Mouse (Mus musculus): ENCODE data around the gene Gatad2a. TPM values are rescaled to one million over a fixed set of nuclear protein-coding genes. Genes with fewer than 3 reads are reported as not detected.

Gene Gatad2a
- polyA plus RNA-seq, 1 experiment: 28.8 TPM

DNA sequence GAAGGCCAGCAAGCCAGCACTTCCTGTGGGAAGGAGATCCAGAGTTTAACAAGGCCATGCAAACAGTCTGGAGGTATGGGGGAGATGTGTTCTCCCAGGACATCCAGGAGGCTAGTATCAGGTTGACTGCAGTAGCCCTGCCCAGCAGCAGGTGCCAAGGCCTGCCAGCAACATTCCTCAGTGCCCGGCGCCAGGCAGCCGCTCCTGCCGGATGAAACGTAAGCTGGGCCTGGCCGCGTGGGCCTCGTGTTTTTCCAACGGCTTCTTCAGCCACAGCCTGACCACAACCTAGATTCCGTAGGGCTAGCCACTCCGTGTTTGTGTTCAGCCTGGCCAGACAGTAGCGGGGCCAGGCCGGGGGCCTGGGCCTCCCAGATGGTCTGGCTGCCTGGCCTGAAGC is 121.5 kb downstream of the Gatad2a start:
- no peak for DNase-seq (ENCODE audit: low spot score)

DNA sequence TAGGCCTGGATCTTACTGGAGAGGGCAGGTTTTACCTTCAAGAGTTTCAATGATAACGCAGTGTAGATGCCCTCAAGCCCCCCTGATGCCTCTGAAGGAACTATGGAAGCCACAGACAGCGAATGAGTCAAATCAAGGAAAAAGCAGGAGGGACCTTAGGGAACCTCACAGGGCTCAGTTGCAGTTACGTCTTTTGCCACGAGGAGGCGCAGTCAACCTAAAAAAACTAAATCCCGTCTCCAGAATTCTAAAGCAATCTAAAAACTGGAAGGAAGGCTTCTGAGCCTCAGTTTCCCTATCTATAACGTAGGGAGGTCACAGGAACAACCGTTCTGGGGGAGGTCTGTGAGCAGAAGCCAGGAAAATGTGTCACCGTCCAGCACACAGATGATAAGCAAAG is 122.0 kb downstream of the Gatad2a start:
- DNase-seq (ENCODE audit: low spot score): no peak

GRCm38 (mm10) chr8:69870907-69871306 is 125.3 kb downstream of the Gatad2a start:
- no peak for DNase-seq (ENCODE audit: low spot score)

- no peak for DNase-seq (ENCODE audit: low spot score)
Measured at GRCm38 (mm10) chr8:69870003-69870765, 126.0 kb downstream of the Gatad2a start.

- DNase-seq (ENCODE audit: low spot score): no peak
Measured at GRCm38 (mm10) chr8:69867696-69868326, 128.4 kb downstream of the Gatad2a start.

DNA sequence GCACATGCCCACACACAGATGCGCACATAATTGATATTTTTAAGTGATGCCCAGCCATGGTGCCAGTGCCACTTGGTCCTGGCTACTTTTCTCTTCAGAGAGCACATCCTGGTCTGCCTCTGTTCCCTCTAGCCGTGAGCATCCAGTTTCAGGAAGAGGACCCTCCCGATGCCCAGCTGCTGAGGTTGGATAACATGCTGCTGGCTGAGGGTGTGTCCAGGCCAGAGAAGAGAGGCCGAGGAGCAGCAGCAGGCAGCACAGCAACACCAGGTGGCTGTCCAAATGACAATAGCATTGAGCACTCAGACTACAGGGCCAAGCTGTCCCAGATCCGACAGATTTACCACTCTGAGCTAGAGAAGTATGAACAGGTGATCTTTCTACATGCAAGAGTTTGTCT is 132.0 kb downstream of the Gatad2a start:
- no peak for DNase-seq (ENCODE audit: low spot score)

GRCm38 (mm10) chr8:69863387-69864020 is 132.7 kb downstream of the Gatad2a start:
- no peak for DNase-seq (ENCODE audit: low spot score)

DNA sequence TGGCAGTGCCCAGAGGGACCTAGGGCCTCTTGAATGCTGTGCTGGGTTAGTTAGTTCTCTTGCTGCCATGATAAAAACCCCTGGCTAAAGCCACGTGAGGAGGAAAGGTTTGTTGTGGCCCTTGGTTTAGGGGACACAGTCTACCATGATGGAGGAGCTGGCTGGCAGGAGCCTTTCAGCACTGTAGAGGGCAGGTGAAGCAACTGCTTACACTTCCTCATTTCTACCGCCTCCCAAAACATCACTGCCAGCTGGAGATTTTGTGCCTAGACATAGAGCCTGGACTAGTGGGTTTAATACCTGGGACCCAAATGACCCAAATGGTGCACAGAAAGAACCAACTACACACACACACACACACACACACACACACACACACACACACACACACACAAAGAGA is 134.9 kb downstream of the Gatad2a start:
- DNase-seq (ENCODE audit: low spot score): no peak

DNA sequence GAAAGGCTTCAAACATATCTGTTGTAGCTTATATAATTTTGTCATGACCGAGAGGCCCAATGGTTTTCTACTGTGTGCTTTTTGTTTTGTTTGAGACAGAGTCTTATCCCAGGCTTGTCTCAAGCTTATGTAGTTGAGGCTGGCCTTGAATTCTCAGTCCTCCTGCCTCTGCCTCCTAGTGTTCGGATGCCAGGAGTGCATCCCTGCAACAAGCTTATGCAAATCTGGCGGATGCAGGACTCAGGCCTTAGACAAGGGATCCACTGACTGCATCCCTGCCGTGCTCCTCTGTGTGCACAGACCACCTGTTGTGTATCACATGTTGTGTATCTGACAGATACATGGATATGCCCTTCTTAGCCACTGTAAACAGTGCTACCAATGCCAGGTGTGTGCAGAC is 135.4 kb downstream of the Gatad2a start:
- no peak for DNase-seq (ENCODE audit: low spot score)

Other genes with a start within 250 kb of the Gatad2a start
- 4.5 and 4.9 TPM in 2 replicates for gene Zfp963, start 246.4 kb downstream of the Gatad2a start, polyA plus RNA-seq (2012; rRNA removed)
- gene Gm20422, start 221.5 kb downstream of the Gatad2a start, polyA plus RNA-seq (2012; rRNA removed): 0.11 TPM in 1 of 2 replicates, not detected in the other
- gene Atp13a1, start 205.2 kb downstream of the Gatad2a start, polyA plus RNA-seq (2012; rRNA removed): 39.5 and 43.8 TPM in 2 replicates
- gene Zfp866, start 205.2 kb downstream of the Gatad2a start, polyA plus RNA-seq (2012; rRNA removed): 17.7 and 21.1 TPM in 2 replicates
- 19.5 and 20.3 TPM in 2 replicates for gene Gmip, start 187.7 kb downstream of the Gatad2a start, polyA plus RNA-seq (2012; rRNA removed)
- gene Lpar2, start 174.0 kb downstream of the Gatad2a start, polyA plus RNA-seq (2012; rRNA removed): 1.7 and 1.8 TPM in 2 replicates
- 3.2 and 4.2 TPM in 2 replicates for gene Pbx4, start 163.9 kb downstream of the Gatad2a start, polyA plus RNA-seq (2012; rRNA removed)
- 0.16 and 0.34 TPM in 2 replicates for gene Cilp2, start 108.7 kb downstream of the Gatad2a start, polyA plus RNA-seq (2012; rRNA removed)
- 0.66 and 0.67 TPM in 2 replicates for gene Tssk6, start 94.2 kb downstream of the Gatad2a start, polyA plus RNA-seq (2012; rRNA removed)
- gene Ndufa13, start 93.8 kb downstream of the Gatad2a start, polyA plus RNA-seq (2012; rRNA removed): 136 and 140 TPM in 2 replicates
- gene Yjefn3, start 93.7 kb downstream of the Gatad2a start, polyA plus RNA-seq (2012; rRNA removed): 1.2 and 1.8 TPM in 2 replicates
- 49.6 and 57.8 TPM in 2 replicates for gene Mau2, start 46.4 kb upstream of the Gatad2a start, polyA plus RNA-seq (2012; rRNA removed)
- 15.4 and 20.6 TPM in 2 replicates for gene Sugp1, start 46.4 kb upstream of the Gatad2a start, polyA plus RNA-seq (2012; rRNA removed)
- 1.8 and 2.5 TPM in 2 replicates for gene Tm6sf2, start 76.5 kb upstream of the Gatad2a start, polyA plus RNA-seq (2012; rRNA removed)
- 0.21 TPM in 2 replicates for gene Hapln4, start 87.1 kb upstream of the Gatad2a start, polyA plus RNA-seq (2012; rRNA removed)
- 0.12 and 0.18 TPM in 2 replicates for gene Ncan, start 124.5 kb upstream of the Gatad2a start, polyA plus RNA-seq (2012; rRNA removed)
- 18.0 and 25.1 TPM in 2 replicates for gene Nr2c2ap, start 134.9 kb upstream of the Gatad2a start, polyA plus RNA-seq (2012; rRNA removed)
- gene Rfxank, start 142.8 kb upstream of the Gatad2a start, polyA plus RNA-seq (2012; rRNA removed): 14.8 and 17.3 TPM in 2 replicates
- 73.8 and 74.1 TPM in 2 replicates for gene Borcs8, start 143.1 kb upstream of the Gatad2a start, polyA plus RNA-seq (2012; rRNA removed)
- gene Mef2b, start 143.3 kb upstream of the Gatad2a start, polyA plus RNA-seq (2012; rRNA removed): 0.29 and 0.35 TPM in 2 replicates
- 55.4 and 80.0 TPM in 2 replicates for gene Tmem161a, start 176.0 kb upstream of the Gatad2a start, polyA plus RNA-seq (2012; rRNA removed)
- gene Slc25a42, start 215.9 kb upstream of the Gatad2a start, polyA plus RNA-seq (2012; rRNA removed): 15.5 and 17.9 TPM in 2 replicates
- gene Sugp2, start 237.8 kb upstream of the Gatad2a start, polyA plus RNA-seq (2012; rRNA removed): 45.4 and 56.1 TPM in 2 replicates
- gene Armc6, start 238.1 kb upstream of the Gatad2a start, polyA plus RNA-seq (2012; rRNA removed): 13.9 and 17.4 TPM in 2 replicates

Data from urinary bladder, adult 2 months (tissue).